Mouse (Mus musculus) ES-E14 (cell line): ENCODE results near the gene Ccdc194. TPM values are rescaled to one million over a fixed set of nuclear protein-coding genes. Genes with fewer than 3 reads are reported as not detected.
A peak's percentile ranks its signal among the peaks of the same experiment; 100 is the strongest.

Experiments used
- DNase-seq: peaks from one replicate; pipeline ENCODE4 v3.0.0-alpha.2; 2013; ENCODE audit warnings: low read depth, low spot score
- H3K27ac ChIP-seq: 2 replicates; pipeline ENCODE4 v1.5.1; 2012; ENCODE audit warnings: low read depth, mild to moderate bottlenecking, low read length, moderate library complexity, mixed read lengths; ENCODE audit not compliant: poor library complexity, insufficient read depth, severe bottlenecking
- H3K36me3 ChIP-seq: 2 replicates; pipeline ENCODE4 v1.6.1; 2012; ENCODE audit warnings: mild to moderate bottlenecking, low read length, moderate library complexity, mixed read lengths; ENCODE audit not compliant: control insufficient read depth, poor library complexity, insufficient read depth, severe bottlenecking
- H3K4me1 ChIP-seq, 2 experiments: fragments of 150-350 bp in 1 of 2; sonication (generic) in 1 of 2; 2 replicates each; pipeline ENCODE4 v1.6.1; 2012; ENCODE audit warnings: low read length in 2 of 2, mild to moderate bottlenecking in 1 of 2, mixed read lengths in 1 of 2; ENCODE audit not compliant: control insufficient read depth in 2 of 2, insufficient read depth in 2 of 2, poor library complexity in 1 of 2
- H3K4me3 ChIP-seq, 2 experiments: fragments of 150-350 bp in 1 of 2; sonication (generic) in 1 of 2; 2 replicates each; pipeline ENCODE4 v1.5.1; 2012; ENCODE audit warnings: low read length in 2 of 2, low read depth in 1 of 2, mild to moderate bottlenecking in 1 of 2, mixed read lengths in 1 of 2; ENCODE audit not compliant: insufficient read depth in 1 of 2, poor library complexity in 1 of 2, severe bottlenecking in 1 of 2
- H3K9ac ChIP-seq: 2 replicates; pipeline ENCODE4 v1.6.1; 2012; ENCODE audit warnings: low read depth, mild to moderate bottlenecking, low read length, mixed read lengths; ENCODE audit not compliant: poor library complexity, insufficient read depth, severe bottlenecking
- H3K9me3 ChIP-seq: fragments of 150-350 bp; sonication (generic); 2 replicates; pipeline ENCODE4 v1.6.1; 2012; ENCODE audit warnings: low read depth, mild to moderate bottlenecking, low read length; ENCODE audit not compliant: control insufficient read depth, insufficient read depth
- CHD2 ChIP-seq: IDR thresholded peaks from 2 replicates; pipeline ENCODE4 v1.6.1; 2014; ENCODE audit warnings: mild to moderate bottlenecking, low read depth, low read length, inconsistent platforms
- HCFC1 ChIP-seq: IDR thresholded peaks from 2 replicates; pipeline ENCODE4 v1.6.1; 2012; ENCODE audit warnings: low read length, inconsistent platforms, borderline replicate concordance; ENCODE audit not compliant: insufficient read depth
- MAFK ChIP-seq: IDR thresholded peaks from 2 replicates; pipeline ENCODE4 v1.6.1; 2014; ENCODE audit warnings: mild to moderate bottlenecking, low read depth, low read length, inconsistent platforms; ENCODE audit not compliant: insufficient read depth
- ZC3H11A ChIP-seq: IDR thresholded peaks from 2 replicates; pipeline ENCODE4 v1.6.1; 2012; ENCODE audit warnings: low read depth, mild to moderate bottlenecking, inconsistent platforms, low read length, borderline replicate concordance
- ZNF384 ChIP-seq: IDR thresholded peaks from 2 replicates; pipeline ENCODE4 v1.6.1; 2012; ENCODE audit warnings: low read depth, low read length, inconsistent platforms
- in situ Hi-C, 2 experiments: fragments of 600-800 bp; cut with MboI; formaldehyde crosslinking; loops; one replicate each; pipeline ENCODE4 v1.15.1; 2025; ENCODE audit warnings: low sequenced_read_pairs in 2 of 2, inconsistent platforms in 1 of 2; ENCODE audit not compliant: unreplicated experiment in 2 of 2
- total RNA-seq: library from RNA; depleted of rRNA; stranded (reverse); fragments of 300-350 nt; gene quantifications from 2 replicates; pipeline ENCODE4 v1.2.3, GENCODE M21; 2012

Gene Ccdc194
- total RNA-seq, 1 experiment: 2.6 TPM

- no peak overlapping the region for H3K9ac ChIP-seq
- DNase-seq: peak; percentile 59
- TF ChIP-seq HCFC1: 0 out of 2 replicates have a peak, but pooled peaks have one; percentile 22
- TF ChIP-seq MAFK: no peak
- TF ChIP-seq ZC3H11A: 0 out of 2 replicates have a peak, but pooled peaks have one; percentile 6
Observed at GRCm38 (mm10) chr8:71562751-71563150, 37.2 kb upstream of the Ccdc194 start.

GRCm38 (mm10) chr8:71561401-71561800 is 35.9 kb upstream of the Ccdc194 start:
- H3K4me1 ChIP-seq: no peaks in the 10 kb centered on the region; a peak in 1 of 4 replicates
- H3K9me3 ChIP-seq: no peaks in the 10 kb centered on the region
- H3K27ac ChIP-seq: no peak overlapping the region
- no peaks in the 10 kb centered on the region for H3K36me3 ChIP-seq
- DNase-seq: no peak
- H3K4me3 ChIP-seq: no peak overlapping the region
- no peak for TF ChIP-seq HCFC1
- TF ChIP-seq ZC3H11A: peak; percentile 57; the same call in 1 of the 2 replicates
- in situ Hi-C loops: no loop called here
- no peak overlapping the region for H3K9ac ChIP-seq

More at GRCm38 (mm10) chr8:71562751-71563150, 37.2 kb upstream of the Ccdc194 start:
- in situ Hi-C loops: no loop called here
- H3K36me3 ChIP-seq: no peaks in the 10 kb centered on the region
- H3K9me3 ChIP-seq: no peaks in the 10 kb centered on the region
- no peak overlapping the region for H3K27ac ChIP-seq
- peaks cover 0 to 5% of the 10 kb centered on the region in 2 experiments; a peak in 1 of 4 replicates for H3K4me1 ChIP-seq
- peak overlapping the region; percentile 43 to 61 for H3K4me3 ChIP-seq

- Histone ChIP-seq H3K4me1 (no peaks in the 10 kb centered on the region; a peak in 1 of 4 replicates), H3K9me3 (no peaks in the 10 kb centered on the region), H3K4me3 (no peak overlapping the region), H3K36me3 (no peaks in the 10 kb centered on the region), H3K27ac (no peak overlapping the region), H3K9ac (no peak overlapping the region)
- TF ChIP-seq MAFK: no peak
- TF ChIP-seq HCFC1: no peak
- TF ChIP-seq ZNF384: no peak
- TF ChIP-seq ZC3H11A: no peak
- TF ChIP-seq CHD2: no peak
- in situ Hi-C loops: no loop called here
- DNase-seq: no peak
Observed at GRCm38 (mm10) chr8:71560765-71561164, 35.3 kb upstream of the Ccdc194 start.

GRCm38 (mm10) chr8:71560071-71560470 is 34.6 kb upstream of the Ccdc194 start:
- Histone ChIP-seq H3K27ac (no peak overlapping the region), H3K4me3 (no peak overlapping the region), H3K36me3 (no peaks in the 10 kb centered on the region), H3K4me1 (no peaks in the 10 kb centered on the region; a peak in 1 of 4 replicates), H3K9me3 (no peaks in the 10 kb centered on the region), H3K9ac (no peak overlapping the region)
- DNase-seq: no peak
- in situ Hi-C loops: no loop called here
- TF ChIP-seq ZNF384: no peak

GRCm38 (mm10) chr8:71558958-71559690 is 33.6 kb upstream of the Ccdc194 start:
- H3K27ac ChIP-seq: no peak overlapping the region
- peak overlapping the region; percentile 70 for H3K9ac ChIP-seq
- in situ Hi-C loops: no loop called here
- no peaks in the 10 kb centered on the region for H3K9me3 ChIP-seq
- peak; percentile 99 for DNase-seq
- no peaks in the 10 kb centered on the region for H3K36me3 ChIP-seq
- H3K4me3 ChIP-seq: peak overlapping the region; percentile 73 to 74
- TF ChIP-seq MAFK (no peak), CHD2 (no peak), ZNF384 (no peak), HCFC1 (no peak), ZC3H11A (no peak)
- H3K4me1 ChIP-seq: no peaks in the 10 kb centered on the region; a peak in 1 of 4 replicates
